Comparison of ENCODE assay signal across 11 mouse cellular contexts in genomic region chr5:74738312-74738711, GRCm38 (mm10). TPM values are rescaled to one million over a fixed set of nuclear protein-coding genes. Genes with fewer than 3 reads are reported as not detected.
DNase-seq lines count a peak whose midpoint lies in the region; ATAC-seq and TF ChIP-seq lines count a peak whose summit lies in the region.
"Had no signal": no experiment of that assay in that cellular context is flagged by ENCODE, and none has a peak within 500 bp of the region (broad histone marks: within the 10 kb centered on the region; RNA-seq: fewer than 3 reads in every experiment).

No protein-coding gene starts in this region.

- 60% methylated on average over 3 of the region's 3 CpGs for WGBS in intestine, embryonic 14.5 days
- 64% methylated on average over 3 of the region's 3 CpGs for WGBS in limb, embryonic 11.5 days
- WGBS in forebrain, embryonic 15.5 days: 68% methylated on average over 3 of the region's 3 CpGs

- peak; percentile 13; the same call in 1 of the 2 replicates for TF ChIP-seq CTCF in layer of hippocampus, adult 2 months (conservative IDR thresholded peaks at IDR 0.05)

- H3K9ac ChIP-seq in intestine, embryonic 14.5 days (ENCODE audit: low read length): no peak overlapping the region
- no peak overlapping the region for H3K9ac ChIP-seq in limb, embryonic 11.5 days (ENCODE audit: low read length)
- H3K9ac ChIP-seq in forebrain, embryonic 15.5 days (replicated peaks): no peak overlapping the region

- H3K4me2 ChIP-seq in intestine, embryonic 14.5 days (ENCODE audit: low read length): no peak overlapping the region
- no peak overlapping the region for H3K4me2 ChIP-seq in limb, embryonic 11.5 days (ENCODE audit: low read depth, severe bottlenecking)
- H3K4me2 ChIP-seq in forebrain, embryonic 15.5 days (replicated peaks): no peak overlapping the region

- no peaks in the 10 kb centered on the region for H3K36me3 ChIP-seq in intestine, embryonic 14.5 days (ENCODE audit: control insufficient read depth, insufficient read depth, low read length)
- no peaks in the 10 kb centered on the region for H3K36me3 ChIP-seq in limb, embryonic 11.5 days (ENCODE audit: control insufficient read depth, insufficient read depth, low read length)
- no peaks in the 10 kb centered on the region for H3K36me3 ChIP-seq in forebrain, embryonic 15.5 days

- H3K27me3 ChIP-seq in intestine, embryonic 14.5 days (replicated peaks; ENCODE audit: control insufficient read depth, insufficient read depth, low read length): no peaks in the 10 kb centered on the region
- H3K27me3 ChIP-seq in limb, embryonic 11.5 days (ENCODE audit: control insufficient read depth, insufficient read depth, low read length): no peaks in the 10 kb centered on the region
- H3K27me3 ChIP-seq in forebrain, embryonic 15.5 days: no peaks in the 10 kb centered on the region

- no peak overlapping the region for H3K4me3 ChIP-seq in layer of hippocampus, adult 2 months
- no peak overlapping the region for H3K4me3 ChIP-seq in intestine, embryonic 14.5 days (ENCODE audit: low read depth, low read length)
- no peak overlapping the region for H3K4me3 ChIP-seq in limb, embryonic 11.5 days (ENCODE audit: low read depth, low read length)
- no peak overlapping the region for H3K4me3 ChIP-seq in forebrain, embryonic 15.5 days

- H3K9me3 ChIP-seq in intestine, embryonic 14.5 days (ENCODE audit: control insufficient read depth, low read length): no peaks in the 10 kb centered on the region
- H3K9me3 ChIP-seq in limb, embryonic 11.5 days (ENCODE audit: control insufficient read depth, low read length): no peaks in the 10 kb centered on the region
- no peaks in the 10 kb centered on the region for H3K9me3 ChIP-seq in forebrain, embryonic 15.5 days

- peak; percentile 92 for ATAC-seq in intestine, embryonic 14.5 days (replicated peaks; ENCODE audit: low FRiP score, low TSS enrichment, low read depth)
- no peak for ATAC-seq in limb, embryonic 11.5 days (ENCODE audit: insufficient number of reproducible peaks, low FRiP score, low TSS enrichment, low read depth)
- ATAC-seq in cerebellum, adult (ENCODE audit: insufficient number of reproducible peaks, low FRiP score, low TSS enrichment): no peak
- no peak for ATAC-seq in forebrain, embryonic 15.5 days (replicated peaks)

- H3K27ac ChIP-seq in layer of hippocampus, adult 2 months: no peak overlapping the region
- H3K27ac ChIP-seq in intestine, embryonic 14.5 days (ENCODE audit: low read depth): no peak overlapping the region
- no peak overlapping the region for H3K27ac ChIP-seq in limb, embryonic 11.5 days (replicated peaks; ENCODE audit: low read depth, low read length)
- no peak overlapping the region for H3K27ac ChIP-seq in forebrain, embryonic 15.5 days (replicated peaks)
- H3K27ac ChIP-seq: macrophage had no signal

- no peak for DNase-seq in layer of hippocampus, adult 2 months (ENCODE audit: low spot score in 2 of 2)
- no peak for DNase-seq in layer of hippocampus, postnatal 36 days
- DNase-seq in intestine, embryonic 14.5 days (ENCODE audit: low spot score): peak; percentile 69
- DNase-seq in limb, embryonic 11.5 days (ENCODE audit: low spot score): peak; percentile 36
- DNase-seq in urinary bladder, adult 2 months (ENCODE audit: low spot score): peak; percentile 32
- DNase-seq in gastrocnemius, postnatal 4 days (ENCODE audit: low spot score in 2 of 2): no peak
- DNase-seq: gastrocnemius, postnatal 10 days had no signal

- peaks cover 9% of the 10 kb centered on the region for H3K4me1 ChIP-seq in intestine, embryonic 14.5 days (replicated peaks; ENCODE audit: control insufficient read depth, insufficient read depth, low read length)
- H3K4me1 ChIP-seq in limb, embryonic 11.5 days (ENCODE audit: control insufficient read depth, insufficient read depth, low read length): peaks cover 9% of the 10 kb centered on the region
- no peaks in the 10 kb centered on the region for H3K4me1 ChIP-seq in forebrain, embryonic 15.5 days

RNA-seq across cellular contexts. Expression of gene Lnx1, which starts 35.6 kb away (rescaled TPM):
- total RNA-seq in layer of hippocampus, adult 2 months (2021): 10 to 100 TPM; 11.5 to 14.6 TPM
- total RNA-seq in layer of hippocampus, postnatal 36 days (2021): 10 to 100 TPM; 15.5 to 15.9 TPM
- polyA plus RNA-seq in intestine, embryonic 14.5 days (2014; fragmentation: Nextera tagmentation; extraction: Ambion mirVana): 4.8 and 5.2 TPM in 2 replicates
- polyA plus RNA-seq in limb, embryonic 11.5 days (2014; fragmentation: Nextera tagmentation; extraction: Ambion mirVana): 1.6 and 2.0 TPM in 2 replicates
- polyA plus RNA-seq in urinary bladder, adult 2 months (2012; rRNA removed): 6.9 and 9.4 TPM in 2 replicates
- under 1 TPM; 0.57 to 0.83 TPM for total RNA-seq in gastrocnemius, postnatal 4 days (2021)
- 2.7 and 3.9 TPM in 2 replicates for polyA plus RNA-seq in forebrain, embryonic 15.5 days (2015; fragmentation: Nextera tagmentation; extraction: Ambion mirVana)
- total RNA-seq: MEL had no signal
- polyA plus RNA-seq: macrophage had no signal

Comparison
In these comparisons a context has a peak if more than half of its experiments do, and no peak if none do; other contexts are left out.
1. DNase-seq: peak in intestine, embryonic 14.5 days (single experiment), limb, embryonic 11.5 days (single experiment) and urinary bladder, adult 2 months (single experiment); none in layer of hippocampus, adult 2 months (0 of 2), layer of hippocampus, postnatal 36 days (0 of 2) and gastrocnemius, postnatal 4 days (0 of 2).